Comparison of ENCODE assay signal across 8 mouse cellular contexts in genomic region chr8:4512116-4512495, GRCm38 (mm10). TPM values are rescaled to one million over a fixed set of nuclear protein-coding genes. Genes with fewer than 3 reads are reported as not detected.
DNase-seq lines count a peak whose midpoint lies in the region; ATAC-seq and TF ChIP-seq lines count a peak whose summit lies in the region.

No protein-coding gene starts in this region.

- H3K4me2 ChIP-seq in lung, embryonic 15.5 days = peak overlapping the region; percentile 5; the same call in 1 of the 2 replicates
- no peak overlapping the region for H3K4me2 ChIP-seq in forebrain, embryonic 15.5 days (replicated peaks)
- H3K4me2 ChIP-seq in intestine, postnatal 0 days (replicated peaks; ENCODE audit: low read depth) = no peak overlapping the region
- H3K4me2 ChIP-seq in stomach, postnatal 0 days (replicated peaks; ENCODE audit: low read depth) = peak overlapping the region; percentile 18; the same call in 1 of the 2 replicates

- no peak for TF ChIP-seq POLR2A in lung, adult 2 months (IDR thresholded peaks at IDR 0.05; ENCODE audit: borderline replicate concordance, extremely low read depth, low read depth, low read length)

- no peaks in the 10 kb centered on the region for H3K27me3 ChIP-seq in lung, embryonic 15.5 days
- no peaks in the 10 kb centered on the region for H3K27me3 ChIP-seq in forebrain, embryonic 15.5 days
- no peaks in the 10 kb centered on the region for H3K27me3 ChIP-seq in intestine, postnatal 0 days (replicated peaks; ENCODE audit: control insufficient read depth, insufficient read depth, low read length)
- no peaks in the 10 kb centered on the region for H3K27me3 ChIP-seq in stomach, postnatal 0 days (ENCODE audit: control insufficient read depth, insufficient read depth, low read length)

- H3K4me1 ChIP-seq in lung, embryonic 15.5 days = peaks cover 27% of the 10 kb centered on the region
- H3K4me1 ChIP-seq in lung, adult 2 months (ENCODE audit: control insufficient read depth, insufficient read depth, low read length) = peaks cover 21% of the 10 kb centered on the region
- peaks cover 17% of the 10 kb centered on the region for H3K4me1 ChIP-seq in forebrain, embryonic 15.5 days
- H3K4me1 ChIP-seq in intestine, postnatal 0 days (replicated peaks; ENCODE audit: control insufficient read depth, insufficient read depth, low read length) = peaks cover 5% of the 10 kb centered on the region; the same call in 1 of the 2 replicates
- H3K4me1 ChIP-seq in stomach, postnatal 0 days (replicated peaks; ENCODE audit: control insufficient read depth, insufficient read depth) = peaks cover 16% of the 10 kb centered on the region; the same call in 1 of the 2 replicates

- no peaks in the 10 kb centered on the region for H3K9me3 ChIP-seq in lung, embryonic 15.5 days
- H3K9me3 ChIP-seq in forebrain, embryonic 15.5 days = no peaks in the 10 kb centered on the region
- H3K9me3 ChIP-seq in intestine, postnatal 0 days (ENCODE audit: control insufficient read depth) = no peaks in the 10 kb centered on the region
- H3K9me3 ChIP-seq in stomach, postnatal 0 days (ENCODE audit: control insufficient read depth, low read length) = no peaks in the 10 kb centered on the region

- TF ChIP-seq CTCF in lung, adult 2 months (IDR thresholded peaks at IDR 0.05; ENCODE audit: insufficient read depth, low read length) = no peak
- TF ChIP-seq CTCF in intestine, postnatal 0 days (IDR thresholded peaks at IDR 0.05; ENCODE audit: low read depth) = no peak
- TF ChIP-seq CTCF in stomach, postnatal 0 days (IDR thresholded peaks at IDR 0.05; ENCODE audit: low read depth) = no peak

- H3K36me3 ChIP-seq in lung, embryonic 15.5 days = peaks cover 4% of the 10 kb centered on the region; the same call in 1 of the 2 replicates
- H3K36me3 ChIP-seq in forebrain, embryonic 15.5 days = peaks cover 5% of the 10 kb centered on the region
- peaks cover 6% of the 10 kb centered on the region for H3K36me3 ChIP-seq in intestine, postnatal 0 days (ENCODE audit: control insufficient read depth, insufficient read depth)
- H3K36me3 ChIP-seq in stomach, postnatal 0 days (ENCODE audit: control insufficient read depth, insufficient read depth, low read length) = no peaks in the 10 kb centered on the region; the same call in none of the 2 replicates

- no peak overlapping the region for H3K9ac ChIP-seq in lung, embryonic 15.5 days
- H3K9ac ChIP-seq in forebrain, embryonic 15.5 days (replicated peaks) = no peak overlapping the region
- no peak overlapping the region for H3K9ac ChIP-seq in intestine, postnatal 0 days (ENCODE audit: low read depth, low read length)
- H3K9ac ChIP-seq in stomach, postnatal 0 days (ENCODE audit: low read length) = 0 out of 2 replicates have a peak overlapping the region, but pooled peaks have one; percentile 2

- ATAC-seq in lung, embryonic 15.5 days (ENCODE audit: borderline replicate concordance, extremely low read depth, low FRiP score, low TSS enrichment) = peak; percentile 76
- ATAC-seq in forebrain, embryonic 15.5 days (replicated peaks) = peak; percentile 52
- 0 out of 2 replicates have a peak, but pooled peaks have one; percentile 44 for ATAC-seq in intestine, postnatal 0 days
- peak; percentile 73 for ATAC-seq in stomach, postnatal 0 days (ENCODE audit: low FRiP score, low TSS enrichment)
- no peak for ATAC-seq in activated CD4-positive, CD25-positive, alpha-beta regulatory T cell, adult 4 months

- H3K27ac ChIP-seq in lung, embryonic 15.5 days = peak overlapping the region; percentile 90
- H3K27ac ChIP-seq in forebrain, embryonic 15.5 days (replicated peaks) = peak overlapping the region; percentile 41
- H3K27ac ChIP-seq in intestine, postnatal 0 days (ENCODE audit: low read depth, low read length) = no peak overlapping the region
- H3K27ac ChIP-seq in stomach, postnatal 0 days (replicated peaks) = peak overlapping the region; percentile 81

- no peak for TF ChIP-seq EP300 in stomach, postnatal 0 days (optimal IDR thresholded peaks at IDR 0.05)

- no peak for DNase-seq in lung, adult 2 months
- peak; percentile 51 for DNase-seq in stomach, postnatal 0 days (ENCODE audit: low spot score)
- no peak for DNase-seq in urinary bladder, postnatal 10 days (ENCODE audit: low spot score)
- no peak for DNase-seq in layer of hippocampus, postnatal 14 days (ENCODE audit: low spot score in 2 of 2)

- no peak overlapping the region for H3K4me3 ChIP-seq in lung, embryonic 15.5 days
- no peak overlapping the region for H3K4me3 ChIP-seq in lung, adult 2 months (replicated peaks; ENCODE audit: extremely low read depth, low read depth, low read length)
- no peak overlapping the region for H3K4me3 ChIP-seq in forebrain, embryonic 15.5 days
- no peak overlapping the region for H3K4me3 ChIP-seq in intestine, postnatal 0 days (ENCODE audit: low read depth, low read length)
- no peak overlapping the region for H3K4me3 ChIP-seq in stomach, postnatal 0 days (ENCODE audit: low read depth, low read length)

- WGBS in lung, embryonic 15.5 days = 14% methylated on average over 8 of the region's 8 CpGs
- WGBS in lung, adult 2 months = 25% methylated on average over 8 of the region's 8 CpGs
- 3% methylated on average over 8 of the region's 8 CpGs for WGBS in forebrain, embryonic 15.5 days
- WGBS in intestine, postnatal 0 days = 21% methylated on average over 8 of the region's 8 CpGs
- 11% methylated on average over 7 of the region's 8 CpGs for WGBS in stomach, postnatal 0 days

RNA-seq across cellular contexts. Expression of gene Cers4, which starts 19.3 kb away (rescaled TPM):
- polyA plus RNA-seq in lung, embryonic 15.5 days (2015; fragmentation: Nextera tagmentation; extraction: Ambion mirVana) = 25.6 and 31.3 TPM in 2 replicates
- polyA plus RNA-seq in lung, adult 2 months (2012; rRNA removed) = 74.1 and 95.3 TPM in 2 replicates
- 34.4 and 42.3 TPM in 2 replicates for polyA plus RNA-seq in forebrain, embryonic 15.5 days (2015; fragmentation: Nextera tagmentation; extraction: Ambion mirVana)
- 8.6 and 12.7 TPM in 2 replicates for polyA plus RNA-seq in intestine, postnatal 0 days (2015; fragmentation: Nextera tagmentation; extraction: Ambion mirVana)
- polyA plus RNA-seq in stomach, postnatal 0 days (2015; fragmentation: Nextera tagmentation; extraction: Ambion mirVana) = 22.6 and 25.9 TPM in 2 replicates
- polyA plus RNA-seq in activated CD4-positive, CD25-positive, alpha-beta regulatory T cell, adult 4 months (2017; shearing (Covaris generic)) = 10 to 100 TPM; 72.9 to 87.0 TPM
- total RNA-seq in layer of hippocampus, postnatal 14 days (2021) = 10 to 100 TPM; 36.5 to 40.6 TPM

Comparison
In these comparisons a context has a peak if more than half of its experiments do, and no peak if none do; other contexts are left out.
1. H3K4me2 ChIP-seq: peak in lung, embryonic 15.5 days (single experiment) and stomach, postnatal 0 days (single experiment); none in forebrain, embryonic 15.5 days (single experiment) and intestine, postnatal 0 days (single experiment).